Mouse (Mus musculus): ENCODE data around the gene Slc35e2. TPM values are rescaled to one million over a fixed set of nuclear protein-coding genes. Genes with fewer than 3 reads are reported as not detected.
"Not testable (repeated sequence)": the region's sequence is repeated elsewhere in the genome, so short reads cannot be mapped to it uniquely, and the experiment has no call there.

Gene Slc35e2
- total RNA-seq, 2 experiments from 2014 or later, result 49.9 to 51.5 TPM

DNA sequence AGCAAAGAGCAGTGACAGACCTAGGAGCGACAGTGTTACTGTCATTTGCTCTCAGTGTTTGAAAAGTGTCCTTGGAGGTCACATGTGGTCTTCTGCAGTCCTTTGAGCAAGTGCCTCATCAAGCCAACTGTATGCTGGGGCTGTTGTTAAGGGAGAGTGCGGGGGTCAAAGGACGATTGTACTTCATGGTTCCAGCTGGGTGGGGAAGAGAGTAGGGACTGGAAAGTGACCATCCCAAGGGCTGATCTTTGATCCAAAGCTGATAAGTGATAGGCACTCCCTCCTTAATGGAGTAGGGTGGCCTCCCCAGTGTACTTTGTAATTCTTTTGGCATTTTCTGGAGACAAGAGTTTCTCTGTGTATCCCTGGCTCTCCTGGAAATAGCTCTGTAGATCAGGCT, 10.6 kb downstream of the Slc35e2 start:
- intact Hi-C loops (cut with DNase I), result no loop called here
- DNase-seq (ENCODE audit: low spot score in 2 of 2), result no peak

DNA sequence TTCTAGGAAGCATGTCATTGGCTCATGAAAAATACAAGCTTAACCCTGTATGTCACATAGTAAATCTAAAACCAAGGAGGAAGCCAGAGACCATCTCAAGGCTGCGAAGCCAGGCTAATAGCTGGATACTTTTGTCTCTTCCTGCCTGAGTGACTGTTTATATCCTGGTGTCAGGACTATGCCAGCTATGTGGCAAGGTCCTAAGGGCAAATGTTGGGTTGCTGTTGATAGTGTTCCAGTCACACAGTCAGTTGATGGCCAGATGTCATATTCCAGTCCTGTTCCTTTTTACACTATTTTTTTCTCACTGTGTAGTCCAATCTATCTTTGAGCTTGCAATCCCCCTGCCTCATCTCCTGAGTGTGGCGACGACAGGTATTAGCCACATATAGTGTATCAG, 12.0 kb downstream of the Slc35e2 start:
- intact Hi-C loops (cut with DNase I), result no loop called here
- no peak for DNase-seq (ENCODE audit: low spot score in 2 of 2)

DNA sequence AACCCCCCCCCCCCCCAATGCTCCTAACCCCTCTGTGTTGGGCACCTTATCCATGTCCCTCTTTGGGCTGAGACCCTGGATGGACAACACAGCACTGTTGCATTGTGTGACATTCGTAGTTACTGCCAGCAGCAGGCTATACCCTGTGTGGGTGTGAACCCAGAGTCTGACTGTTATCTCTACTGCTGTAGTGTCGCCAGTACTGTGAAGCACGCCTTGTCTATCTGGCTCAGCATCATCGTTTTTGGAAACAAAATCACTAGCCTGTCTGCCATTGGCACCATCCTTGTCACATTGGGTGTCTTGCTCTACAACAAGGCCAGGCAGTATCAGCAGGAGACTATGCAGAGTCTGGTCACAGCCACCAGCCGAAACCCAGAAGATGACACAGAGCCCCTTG, 17.1 kb downstream of the Slc35e2 start:
- DNase-seq (ENCODE audit: low spot score in 2 of 2), result no peak
- intact Hi-C loops (cut with DNase I), result no loop called here

DNA sequence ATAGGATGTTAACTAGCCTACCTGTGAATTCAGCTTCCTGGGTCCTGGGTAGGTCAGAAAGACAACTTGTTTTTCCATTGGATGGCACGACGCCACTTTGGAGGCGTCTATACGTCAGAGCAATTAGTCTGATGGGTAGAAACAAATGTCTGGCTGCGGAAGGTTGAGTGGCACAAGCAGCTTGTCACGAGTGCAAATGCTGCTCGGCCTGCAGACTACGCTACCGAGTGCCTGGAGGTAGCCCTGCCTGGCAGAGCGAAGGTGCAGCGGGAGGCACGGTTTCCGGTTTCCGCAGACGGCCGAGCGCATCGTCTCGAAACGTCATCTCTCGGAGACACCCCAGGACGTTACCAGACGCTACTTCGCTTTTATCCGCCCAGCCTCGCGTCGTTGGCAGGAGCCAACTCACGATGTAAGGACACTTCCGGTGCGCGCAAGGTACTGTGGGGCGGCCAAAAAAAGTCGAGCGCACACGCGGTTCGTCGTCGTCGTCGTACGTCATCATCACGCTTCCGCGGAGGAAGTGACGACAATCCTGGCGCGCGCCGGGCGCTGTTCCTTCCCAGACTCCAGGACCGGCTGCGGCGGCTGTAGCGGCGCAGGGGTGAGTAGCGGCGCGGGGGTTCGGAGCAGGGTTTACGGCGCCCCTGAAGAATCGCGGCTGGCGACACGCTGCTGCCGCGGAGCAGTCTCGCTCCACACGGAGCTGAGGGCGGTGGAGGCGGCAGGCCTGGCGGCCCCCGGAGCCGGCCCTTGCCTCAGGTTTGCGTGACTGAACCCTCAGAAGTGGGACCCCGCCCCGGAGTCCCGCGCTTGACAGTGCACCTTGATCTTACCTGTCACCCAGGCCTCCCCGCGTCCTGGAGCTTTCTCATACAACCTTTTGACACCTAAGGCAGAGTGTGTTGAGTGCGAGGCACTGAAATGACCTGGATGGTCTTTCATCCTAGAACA, 23.4 kb downstream of the Slc35e2 start, which contains the start of gene Cdk11b:
Gene Cdk11b (plus strand): TSS at position 517 of the 954 bp plus-strand sequence.
- intact Hi-C loops (cut with DNase I), result loop anchor here (1.0 to 2.0 kb wide), 2 partner anchors 70 to 81 kb away; partner anchors contain the start of gene Fndc10
- peak; percentile 97 to 99 for DNase-seq (ENCODE audit: low spot score in 2 of 2)

DNA sequence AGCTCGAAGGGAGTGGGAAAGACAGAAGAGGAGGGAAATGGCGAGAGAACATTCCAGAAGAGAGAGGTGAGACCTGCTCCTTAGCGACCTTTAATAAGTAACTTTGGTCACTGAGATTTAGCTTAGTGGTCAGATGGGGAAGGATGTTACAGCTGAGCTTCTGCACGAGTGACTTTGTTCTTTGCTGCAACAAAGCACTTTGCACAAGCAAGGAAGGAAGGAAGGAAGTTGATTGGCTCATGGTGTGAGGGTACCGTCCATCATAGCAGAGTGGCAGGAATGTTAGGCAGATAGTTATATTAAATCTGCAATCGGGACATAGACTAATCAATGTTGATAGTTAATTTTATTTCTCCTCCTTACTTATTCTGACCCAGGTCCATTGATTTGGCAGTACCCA, 29.1 kb downstream of the Slc35e2 start:
- DNase-seq (ENCODE audit: low spot score in 2 of 2), result no peak
- intact Hi-C loops (cut with DNase I), result no loop called here

DNA sequence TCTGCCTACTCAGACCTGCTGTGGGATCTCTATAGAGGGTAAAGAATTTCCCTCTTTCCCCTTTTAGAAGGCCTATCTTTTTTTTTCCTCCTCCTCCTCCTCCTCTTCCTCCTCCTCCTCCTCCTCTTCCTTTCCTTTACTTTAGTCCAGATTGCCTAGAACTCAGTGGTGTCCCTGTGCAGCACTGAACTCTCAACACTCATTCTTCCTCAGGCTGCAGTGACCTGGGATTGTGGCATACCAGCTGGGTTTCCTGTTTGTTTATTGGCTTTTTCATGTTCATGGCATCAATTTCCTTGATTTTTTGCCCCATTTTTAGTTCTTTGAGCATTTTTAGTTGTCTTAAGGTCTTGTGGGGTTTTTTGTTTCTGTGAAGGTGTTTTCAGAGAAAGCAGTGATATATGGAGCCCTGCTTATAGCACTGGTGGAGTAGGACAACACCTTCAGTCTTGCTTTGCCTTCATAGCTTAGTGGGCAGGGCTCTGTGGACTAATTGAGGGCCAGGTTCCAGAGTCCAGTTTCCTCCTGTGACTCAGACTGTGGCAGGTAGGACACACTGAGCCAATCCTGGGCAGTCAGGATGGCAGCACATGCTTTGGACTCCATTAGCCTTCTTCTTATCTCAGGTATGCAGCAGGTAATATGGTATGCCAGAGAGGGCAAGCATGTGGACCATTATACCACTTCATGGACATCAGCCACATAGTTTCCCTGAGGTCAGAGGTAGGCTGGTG, 34.7 kb downstream of the Slc35e2 start:
- no peak for DNase-seq (ENCODE audit: low spot score in 2 of 2)
- intact Hi-C loops (cut with DNase I), result no loop called here

DNA sequence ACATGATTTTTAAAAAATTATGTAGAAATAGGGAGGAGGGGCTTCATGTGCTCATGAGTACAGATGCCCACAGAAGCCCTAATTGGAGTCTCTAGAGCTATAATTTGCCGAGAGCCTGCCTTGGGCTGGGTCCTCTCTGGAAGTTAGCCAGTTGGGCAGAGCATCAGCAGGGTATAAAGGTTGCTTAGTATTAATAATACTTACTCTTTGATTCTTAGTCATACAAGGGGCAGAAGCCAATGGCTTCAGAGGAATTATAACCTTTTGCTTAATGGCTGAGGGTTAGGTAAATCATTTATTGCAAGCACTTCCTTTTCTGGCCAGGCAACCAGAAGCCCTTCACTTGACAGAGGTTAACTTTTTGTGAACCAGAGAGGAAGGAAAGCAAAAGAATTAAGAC, 42.3 kb downstream of the Slc35e2 start:
- no peak for DNase-seq (ENCODE audit: low spot score in 2 of 2)
- intact Hi-C loops (cut with DNase I), result no loop called here

DNA sequence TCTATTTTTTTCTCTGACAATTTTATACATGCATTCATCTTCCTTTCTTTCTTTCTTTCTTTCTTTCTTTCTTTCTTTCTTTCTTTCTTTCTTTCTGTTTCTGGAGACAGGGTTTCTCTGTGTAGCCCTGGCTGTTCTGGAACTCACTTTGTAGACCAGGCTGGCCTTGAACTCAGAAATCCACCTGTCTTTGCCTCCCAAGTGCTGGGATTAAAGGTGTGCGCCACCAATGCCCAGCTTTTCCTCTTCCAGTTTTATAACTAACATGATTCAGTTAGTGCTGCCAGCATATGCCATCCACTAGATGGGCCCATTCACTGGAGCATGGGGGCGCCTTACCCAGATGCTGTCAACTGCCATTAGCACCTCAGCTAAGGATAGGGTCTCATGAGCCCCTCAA, 44.1 kb downstream of the Slc35e2 start, which contains the start of gene Gm10563:
Gene Gm10563 (minus strand): TSS at position 101 of the 400 bp plus-strand sequence.
- intact Hi-C loops (cut with DNase I), result not testable (repeated sequence)

DNA sequence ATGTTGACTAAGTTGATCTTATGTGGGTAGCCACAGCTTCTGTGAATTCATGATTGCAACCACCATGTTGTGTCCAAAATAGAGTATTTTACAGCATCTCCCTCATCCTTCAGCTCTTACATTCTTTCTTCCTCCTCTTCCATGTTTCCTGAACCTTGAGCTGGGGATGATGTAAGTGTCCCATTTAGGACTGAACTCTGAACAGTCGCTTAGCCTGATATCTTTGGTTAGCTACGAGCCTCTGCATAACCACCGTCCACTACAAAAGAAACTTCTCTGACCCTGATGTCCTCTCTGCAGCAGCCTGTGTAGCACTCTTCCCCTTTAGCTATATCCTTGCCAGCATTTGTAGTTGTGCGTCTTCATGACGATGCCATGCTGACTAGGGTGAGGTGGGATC, 44.5 kb downstream of the Slc35e2 start:
- intact Hi-C loops (cut with DNase I), result no loop called here
- DNase-seq (ENCODE audit: low spot score in 2 of 2), result no peak

More for the DNA sequence above, 44.1 kb downstream of the Slc35e2 start, which contains the start of gene Gm10563:
- not testable (repeated sequence) for DNase-seq (ENCODE audit: low spot score in 2 of 2)

DNA sequence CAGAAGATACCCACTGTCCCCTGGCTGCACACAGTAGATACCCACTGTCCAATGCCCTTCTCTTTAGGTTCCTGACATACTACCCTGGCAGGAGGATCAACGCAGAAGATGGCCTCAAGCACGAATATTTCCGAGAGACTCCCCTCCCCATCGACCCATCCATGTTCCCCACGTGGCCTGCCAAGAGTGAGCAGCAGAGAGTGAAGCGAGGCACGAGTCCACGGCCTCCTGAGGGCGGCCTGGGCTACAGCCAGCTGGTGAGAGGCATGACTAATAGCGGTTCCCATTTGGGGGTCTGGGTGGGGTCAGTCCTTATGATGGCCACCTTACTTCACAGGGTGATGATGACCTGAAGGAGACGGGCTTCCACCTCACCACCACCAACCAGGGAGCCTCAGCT, 48.1 kb downstream of the Slc35e2 start:
- intact Hi-C loops (cut with DNase I), result no loop called here
- no peak for DNase-seq (ENCODE audit: low spot score in 2 of 2)

DNA sequence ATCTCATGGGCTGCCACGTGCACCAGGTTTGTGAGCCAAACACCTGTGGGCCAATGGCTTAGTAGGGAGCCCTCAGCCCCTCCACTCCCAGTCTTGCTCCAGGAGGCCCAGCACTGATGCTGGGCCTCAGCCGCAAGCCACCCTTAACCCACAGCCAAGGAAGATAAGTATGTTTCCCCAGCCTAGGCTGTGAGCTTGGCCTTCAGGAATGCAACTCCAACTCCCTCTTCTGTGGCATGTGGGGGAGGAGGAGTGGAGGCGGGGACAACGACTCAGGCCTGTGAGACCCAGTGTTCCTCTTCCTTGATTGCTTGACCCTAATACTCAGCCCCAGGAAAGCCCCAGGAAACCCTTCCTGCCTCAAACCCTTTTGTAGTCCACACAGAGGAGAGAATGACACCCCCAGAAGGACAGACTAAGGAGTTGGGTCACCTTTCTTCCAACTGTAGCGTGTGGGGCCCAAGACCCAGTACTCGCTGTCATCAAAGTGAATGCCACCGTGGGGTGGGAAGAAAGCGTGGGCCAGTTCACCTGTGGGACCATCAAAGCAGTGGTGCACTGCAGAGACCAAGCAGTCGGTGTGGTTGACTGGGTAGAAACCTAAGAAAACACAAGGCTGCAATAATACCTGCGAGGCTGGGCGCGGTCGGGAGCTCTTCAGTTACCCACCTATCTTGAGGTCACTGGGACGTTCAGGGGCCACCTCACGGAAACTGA, 50.5 kb downstream of the Slc35e2 start:
- no peak for DNase-seq (ENCODE audit: low spot score in 2 of 2)
- intact Hi-C loops (cut with DNase I), result no loop called here

DNA sequence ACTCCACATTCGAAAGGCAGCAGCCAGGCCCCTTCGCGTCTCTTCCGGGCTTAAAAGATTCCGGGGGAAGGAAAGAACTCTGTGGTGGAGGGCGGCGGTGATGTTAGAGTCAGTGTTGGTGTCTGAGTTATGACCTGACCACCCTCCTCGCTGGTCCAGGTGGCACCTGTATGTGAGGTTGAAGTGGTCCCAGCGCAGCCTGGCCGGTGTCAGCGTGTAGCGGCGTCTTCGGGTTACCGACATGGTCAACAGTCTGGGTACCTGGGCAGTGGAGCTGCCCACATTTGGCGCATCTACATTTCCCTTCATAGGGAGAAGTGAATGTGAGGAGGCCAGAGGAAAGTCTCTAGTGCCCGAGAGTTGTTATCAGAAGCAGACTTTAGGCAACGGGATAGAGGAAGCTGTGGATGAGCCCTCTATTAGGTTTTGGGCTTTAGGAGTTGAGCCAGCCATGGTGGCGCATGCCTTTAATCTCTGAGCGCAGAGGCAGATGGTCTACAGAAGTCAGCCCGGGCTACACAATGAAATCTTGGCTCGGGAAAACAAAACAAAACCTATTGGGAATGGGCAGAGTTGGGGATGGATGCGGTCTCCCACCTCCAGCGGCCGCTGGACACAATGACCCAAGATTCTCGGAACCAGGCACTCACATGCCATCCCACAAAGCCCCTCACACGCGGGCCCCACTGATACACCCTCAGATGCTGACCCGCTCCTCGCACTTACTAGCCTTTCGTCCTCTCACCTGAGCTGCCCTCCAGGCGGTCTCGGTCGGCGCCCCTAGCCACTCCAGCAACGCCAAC, 51.3 kb downstream of the Slc35e2 start:
- intact Hi-C loops (cut with DNase I), result no loop called here
- DNase-seq (ENCODE audit: low spot score in 2 of 2), result no peak

DNA sequence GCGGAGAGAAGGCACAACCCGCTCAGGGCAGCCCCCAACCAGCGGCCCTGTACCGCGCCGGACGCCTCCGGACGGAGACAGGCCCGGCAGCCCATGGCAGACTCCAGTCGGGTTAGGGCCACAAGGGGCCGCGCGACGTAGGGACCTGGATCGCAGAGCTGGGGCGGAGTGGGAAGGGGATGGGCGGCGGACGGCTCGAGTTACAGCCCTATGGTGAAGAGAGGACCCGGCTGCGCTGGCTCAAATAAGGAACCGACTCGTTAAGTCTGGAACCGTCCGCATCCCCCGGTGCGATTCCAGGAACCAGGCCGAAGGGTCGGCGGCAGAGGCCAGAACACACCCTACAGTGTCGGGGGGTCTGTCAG, 51.9 kb downstream of the Slc35e2 start, which contains the start of gene Mmp23:
Gene Mmp23 (minus strand): TSS at position 299 of the 365 bp plus-strand sequence.
- intact Hi-C loops (cut with DNase I), result no loop called here
- no peak for DNase-seq (ENCODE audit: low spot score in 2 of 2)

DNA sequence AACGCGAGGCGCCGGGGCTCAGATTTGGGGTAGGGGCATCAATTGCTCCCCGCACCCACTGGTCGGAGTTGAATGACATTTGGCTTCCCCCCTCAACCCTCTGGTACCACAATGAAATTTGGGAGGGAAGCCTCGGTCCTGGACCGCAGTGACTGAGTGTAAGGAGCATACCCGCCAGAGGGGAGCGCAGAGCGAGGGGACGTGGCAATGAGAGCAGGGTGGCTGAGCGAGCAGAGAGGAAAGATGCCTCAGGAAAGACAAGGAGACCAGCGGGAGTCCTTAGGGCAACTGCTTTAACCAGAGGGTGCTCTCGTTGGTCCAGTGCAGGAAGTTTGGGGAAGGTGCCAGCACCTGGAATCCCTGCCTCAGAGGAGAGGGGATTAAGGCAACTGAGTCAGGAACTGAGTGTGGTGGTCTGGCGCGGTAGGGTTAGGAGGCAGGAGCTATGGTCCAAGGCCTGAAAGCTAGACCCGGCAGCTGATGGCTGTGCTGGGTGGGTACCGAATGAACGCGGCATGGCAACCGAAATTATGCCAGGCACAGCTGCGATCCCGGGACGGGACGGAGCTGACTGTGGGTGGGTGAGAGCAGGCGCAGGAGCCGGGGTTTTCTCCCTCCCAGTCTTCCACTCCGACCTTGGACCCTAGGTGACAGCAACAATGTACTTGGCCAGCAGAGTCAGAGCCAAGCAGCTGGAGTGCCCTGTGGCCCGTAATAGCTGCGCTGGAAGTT, 52.4 kb downstream of the Slc35e2 start:
- DNase-seq (ENCODE audit: low spot score in 2 of 2), result no peak
- intact Hi-C loops (cut with DNase I), result no loop called here

DNA sequence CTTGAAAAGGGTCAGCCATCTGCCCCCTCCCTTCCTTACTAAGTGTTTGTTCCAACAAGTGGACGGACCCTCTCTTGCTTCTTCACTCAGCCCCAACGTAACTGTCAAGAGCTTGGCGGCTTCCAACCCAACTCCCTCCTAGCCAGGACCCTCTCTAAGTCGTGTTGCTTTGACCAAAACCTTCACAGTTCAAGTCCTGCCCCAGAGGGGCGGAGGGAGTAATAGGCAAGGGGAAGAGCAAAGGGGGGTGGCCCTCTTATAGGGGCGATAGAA, 52.9 kb downstream of the Slc35e2 start:
- DNase-seq (ENCODE audit: low spot score in 2 of 2), result no peak
- intact Hi-C loops (cut with DNase I), result no loop called here

DNA sequence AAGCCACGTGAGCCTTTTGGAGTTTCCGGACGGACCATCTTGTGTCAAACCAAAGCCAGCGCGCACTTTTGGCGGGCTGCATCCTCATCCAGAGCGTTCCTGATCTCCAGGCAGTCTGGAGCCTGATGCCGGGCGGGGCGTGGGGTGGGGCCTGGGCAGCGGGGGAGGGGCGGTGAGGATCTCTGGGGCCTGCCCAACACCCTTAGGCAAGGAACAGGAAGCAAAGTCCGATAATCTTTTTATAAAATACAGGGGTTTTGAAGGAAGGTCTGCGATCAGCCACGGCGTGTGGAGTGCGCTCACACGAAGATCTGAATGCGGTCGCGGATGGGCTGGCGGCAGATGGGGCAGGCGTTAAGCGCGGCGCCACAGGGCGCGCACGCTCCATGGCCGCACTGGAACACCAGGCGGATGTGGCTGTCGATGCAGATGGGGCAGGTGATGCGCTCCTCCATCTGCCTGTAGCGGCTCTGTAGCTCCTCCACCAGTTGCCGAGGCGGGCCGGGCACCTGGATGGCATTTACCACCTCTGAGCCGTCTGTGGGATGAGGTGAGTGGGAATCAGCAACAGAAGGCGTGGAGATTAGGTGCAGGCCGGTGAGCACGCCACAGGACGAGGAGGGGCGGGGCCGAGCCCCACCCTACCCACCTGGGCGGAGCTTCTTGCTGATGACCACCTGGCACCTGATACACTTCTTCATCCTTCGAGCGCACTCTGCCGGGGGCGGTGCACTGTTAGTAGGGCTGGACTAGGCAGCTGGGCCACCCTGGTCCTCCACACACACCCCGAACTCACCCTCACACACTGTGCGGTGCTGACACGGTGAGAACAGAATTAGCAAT, 53.5 kb downstream of the Slc35e2 start:
- intact Hi-C loops (cut with DNase I), result no loop called here
- DNase-seq (ENCODE audit: low spot score in 2 of 2), result no peak

DNA sequence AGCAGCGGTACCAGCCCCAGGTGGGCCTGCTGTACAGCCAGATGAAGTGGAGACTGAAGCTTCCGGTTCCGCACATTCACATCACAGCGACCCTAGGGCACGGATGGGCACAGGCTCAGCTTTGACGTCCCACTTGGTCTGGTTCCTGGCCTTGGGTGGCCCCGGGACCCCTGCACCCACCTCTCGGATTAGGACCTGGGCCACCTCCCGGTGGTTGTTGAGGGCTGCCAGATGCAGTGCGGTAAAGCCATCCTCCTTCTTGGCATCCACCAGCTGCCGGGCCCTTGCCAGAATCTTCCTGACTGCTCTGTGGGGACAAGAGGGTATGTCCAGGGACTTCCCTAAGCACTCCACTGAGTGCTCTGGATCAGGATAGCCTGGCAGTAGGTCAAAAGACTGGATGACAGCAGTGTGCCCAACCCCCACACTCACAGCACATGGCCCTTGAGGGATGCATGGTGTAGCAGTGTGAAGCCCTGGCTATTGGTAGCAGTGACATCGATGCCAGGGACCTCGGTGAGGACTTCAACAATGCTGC, 55.1 kb downstream of the Slc35e2 start:
- intact Hi-C loops (cut with DNase I), result no loop called here
- DNase-seq (ENCODE audit: low spot score in 2 of 2), result no peak

DNA sequence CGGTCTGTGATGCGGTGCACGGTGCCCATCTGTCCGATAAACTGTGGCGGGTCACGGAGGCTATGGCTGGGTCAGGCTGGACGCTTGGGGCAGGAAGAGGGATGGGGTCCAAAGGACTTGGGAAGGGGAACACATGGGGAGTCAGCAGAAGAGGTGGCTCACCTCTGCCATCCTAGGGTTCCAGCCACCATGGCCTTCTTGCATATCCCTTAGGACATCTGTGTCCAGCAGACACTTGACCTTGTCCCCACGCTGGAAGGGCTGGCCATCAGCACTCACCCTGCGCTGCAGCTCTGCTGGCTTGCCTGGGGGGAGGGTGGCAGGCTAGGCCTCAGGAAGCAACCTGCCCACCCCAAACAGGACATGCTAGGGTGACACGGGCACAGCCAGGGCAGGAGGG, 57.7 kb downstream of the Slc35e2 start:
- DNase-seq (ENCODE audit: low spot score in 2 of 2), result no peak
- intact Hi-C loops (cut with DNase I), result no loop called here
